Mouse (Mus musculus): ENCODE data around the gene Psen1. TPM values are rescaled to one million over a fixed set of nuclear protein-coding genes. Genes with fewer than 3 reads are reported as not detected.

Psen1 gene
- polyA plus RNA-seq, 1 experiment = 62.1 TPM

GRCm38 (mm10) chr12:83742834-83743233, 54.9 kb downstream of the Psen1 start:
- Histone ChIP-seq H3K4me1 (ENCODE audit: control insufficient read depth, insufficient read depth, low read length) (no peaks in the 10 kb centered on the region), H3K27ac (ENCODE audit: insufficient read depth, low read length) (no peak overlapping the region), H3K4me3 (ENCODE audit: insufficient read depth, low read length) (no peak overlapping the region)
- TF ChIP-seq POLR2A (IDR thresholded peaks at IDR 0.05; ENCODE audit: low read depth, low read length) (no peak), CTCF (IDR thresholded peaks at IDR 0.05; ENCODE audit: borderline replicate concordance, insufficient read depth, low read length) (no peak)

- Histone ChIP-seq H3K27ac (ENCODE audit: insufficient read depth, low read length) (no peak overlapping the region), H3K4me3 (ENCODE audit: insufficient read depth, low read length) (no peak overlapping the region), H3K4me1 (ENCODE audit: control insufficient read depth, insufficient read depth, low read length) (no peaks in the 10 kb centered on the region)
- TF ChIP-seq CTCF (IDR thresholded peaks at IDR 0.05; ENCODE audit: borderline replicate concordance, insufficient read depth, low read length) (no peak), POLR2A (IDR thresholded peaks at IDR 0.05; ENCODE audit: low read depth, low read length) (no peak)
These were observed 55.8 kb downstream of the Psen1 start for GRCm38 (mm10) chr12:83743712-83744111.

- no peak for TF ChIP-seq POLR2A (IDR thresholded peaks at IDR 0.05; ENCODE audit: low read depth, low read length)
- TF ChIP-seq CTCF (IDR thresholded peaks at IDR 0.05; ENCODE audit: borderline replicate concordance, insufficient read depth, low read length) = no peak
- no peak overlapping the region for H3K27ac ChIP-seq (ENCODE audit: insufficient read depth, low read length)
- no peaks in the 10 kb centered on the region for H3K4me1 ChIP-seq (ENCODE audit: control insufficient read depth, insufficient read depth, low read length)
- H3K4me3 ChIP-seq (ENCODE audit: insufficient read depth, low read length) = no peak overlapping the region
These were observed 61.2 kb downstream of the Psen1 start for GRCm38 (mm10) chr12:83749186-83749585.

GRCm38 (mm10) chr12:83752495-83752894, 64.5 kb downstream of the Psen1 start:
- H3K27ac ChIP-seq (ENCODE audit: insufficient read depth, low read length) = no peak overlapping the region
- TF ChIP-seq CTCF (IDR thresholded peaks at IDR 0.05; ENCODE audit: borderline replicate concordance, insufficient read depth, low read length) (no peak), POLR2A (IDR thresholded peaks at IDR 0.05; ENCODE audit: low read depth, low read length) (no peak)
- no peak overlapping the region for H3K4me3 ChIP-seq (ENCODE audit: insufficient read depth, low read length)
- no peaks in the 10 kb centered on the region for H3K4me1 ChIP-seq (ENCODE audit: control insufficient read depth, insufficient read depth, low read length)

- Histone ChIP-seq H3K4me1 (ENCODE audit: control insufficient read depth, insufficient read depth, low read length) (no peaks in the 10 kb centered on the region), H3K4me3 (ENCODE audit: insufficient read depth, low read length) (no peak overlapping the region), H3K27ac (ENCODE audit: insufficient read depth, low read length) (no peak overlapping the region)
- no peak for TF ChIP-seq POLR2A (IDR thresholded peaks at IDR 0.05; ENCODE audit: low read depth, low read length)
- TF ChIP-seq CTCF (IDR thresholded peaks at IDR 0.05; ENCODE audit: borderline replicate concordance, insufficient read depth, low read length) = no peak
These were observed 70.8 kb downstream of the Psen1 start for GRCm38 (mm10) chr12:83758735-83759134.

GRCm38 (mm10) chr12:83760201-83760600, 72.2 kb downstream of the Psen1 start:
- no peak for TF ChIP-seq CTCF (IDR thresholded peaks at IDR 0.05; ENCODE audit: borderline replicate concordance, insufficient read depth, low read length)
- no peak for TF ChIP-seq POLR2A (IDR thresholded peaks at IDR 0.05; ENCODE audit: low read depth, low read length)
- no peak overlapping the region for H3K4me3 ChIP-seq (ENCODE audit: insufficient read depth, low read length)

GRCm38 (mm10) chr12:83762706-83763105, 74.8 kb downstream of the Psen1 start:
- Histone ChIP-seq H3K4me3 (ENCODE audit: insufficient read depth, low read length) (no peak overlapping the region), H3K4me1 (ENCODE audit: control insufficient read depth, insufficient read depth, low read length) (no peaks in the 10 kb centered on the region), H3K27ac (ENCODE audit: insufficient read depth, low read length) (no peak overlapping the region)
- TF ChIP-seq POLR2A (IDR thresholded peaks at IDR 0.05; ENCODE audit: low read depth, low read length) (no peak), CTCF (IDR thresholded peaks at IDR 0.05; ENCODE audit: borderline replicate concordance, insufficient read depth, low read length) (no peak)

More at GRCm38 (mm10) chr12:83760201-83760600, 72.2 kb downstream of the Psen1 start:
- Histone ChIP-seq H3K27ac (ENCODE audit: insufficient read depth, low read length) (no peak overlapping the region), H3K4me1 (ENCODE audit: control insufficient read depth, insufficient read depth, low read length) (no peaks in the 10 kb centered on the region)

GRCm38 (mm10) chr12:83763311-83764043, 75.5 kb downstream of the Psen1 start, which contains the start of gene Papln:
Papln (plus strand) TSS chr12:83763634.
- H3K4me3 ChIP-seq (ENCODE audit: insufficient read depth, low read length) = no peak within 1 kb of the TSS
- H3K4me1 ChIP-seq (ENCODE audit: control insufficient read depth, insufficient read depth, low read length) = no peaks in the 10 kb centered on the region
- TF ChIP-seq POLR2A (IDR thresholded peaks at IDR 0.05; ENCODE audit: low read depth, low read length) (no peak), CTCF (IDR thresholded peaks at IDR 0.05; ENCODE audit: borderline replicate concordance, insufficient read depth, low read length) (no peak)
- H3K27ac ChIP-seq (ENCODE audit: insufficient read depth, low read length) = no peak within 1 kb of the TSS

GRCm38 (mm10) chr12:83764044-83764365, 76.1 kb downstream of the Psen1 start:
- Histone ChIP-seq H3K4me3 (ENCODE audit: insufficient read depth, low read length) (no peak overlapping the region), H3K27ac (ENCODE audit: insufficient read depth, low read length) (no peak overlapping the region), H3K4me1 (ENCODE audit: control insufficient read depth, insufficient read depth, low read length) (no peaks in the 10 kb centered on the region)
- TF ChIP-seq CTCF (IDR thresholded peaks at IDR 0.05; ENCODE audit: borderline replicate concordance, insufficient read depth, low read length) (no peak), POLR2A (IDR thresholded peaks at IDR 0.05; ENCODE audit: low read depth, low read length) (no peak)

GRCm38 (mm10) chr12:83764519-83764918, 76.6 kb downstream of the Psen1 start:
- Histone ChIP-seq H3K4me1 (ENCODE audit: control insufficient read depth, insufficient read depth, low read length) (no peaks in the 10 kb centered on the region), H3K27ac (ENCODE audit: insufficient read depth, low read length) (no peak overlapping the region), H3K4me3 (ENCODE audit: insufficient read depth, low read length) (no peak overlapping the region)
- no peak for TF ChIP-seq POLR2A (IDR thresholded peaks at IDR 0.05; ENCODE audit: low read depth, low read length)
- TF ChIP-seq CTCF (IDR thresholded peaks at IDR 0.05; ENCODE audit: borderline replicate concordance, insufficient read depth, low read length) = no peak
